Mouse (Mus musculus) spleen, postnatal 10 days (tissue): ENCODE results near the gene Skp1a.
"Not testable (repeated sequence)": the region's sequence is repeated elsewhere in the genome, so short reads cannot be mapped to it uniquely, and the experiment has no call there.

Experiments used
- DNase-seq, 2 experiments: peaks; one replicate each; pipeline ENCODE4 v3.0.0; 2021 to 2022; ENCODE audit warnings: low spot score in 2 of 2

Skp1a gene

GRCm38 (mm10) chr11:52231606-52232541 is at the start of gene Skp1a:
Gene Skp1a, plus strand, starts transcription at chr11:52231995.
- peak; percentile 96 to 99 for DNase-seq

- not testable (repeated sequence) for DNase-seq
Measured at GRCm38 (mm10) chr11:52196496-52197023, 35.2 kb upstream of the Skp1a start.

GRCm38 (mm10) chr11:52213887-52214286 is 17.9 kb upstream of the Skp1a start, which contains the start of gene Olfr1371:
Gene Olfr1371, minus strand, starts transcription at chr11:52213987.
- no peak for DNase-seq

GRCm38 (mm10) chr11:52220282-52220681 is 11.5 kb upstream of the Skp1a start:
- DNase-seq = peak; percentile 38 to 83

- not testable (repeated sequence) for DNase-seq
Measured at GRCm38 (mm10) chr11:52221921-52222320, 9.9 kb upstream of the Skp1a start.

GRCm38 (mm10) chr11:52222891-52223290 is 8.9 kb upstream of the Skp1a start:
- DNase-seq = peak in 1 of 2 experiments; percentile 49

GRCm38 (mm10) chr11:52223968-52224682 is 7.7 kb upstream of the Skp1a start:
- peak in 1 of 2 experiments; percentile 56 for DNase-seq

DNA sequence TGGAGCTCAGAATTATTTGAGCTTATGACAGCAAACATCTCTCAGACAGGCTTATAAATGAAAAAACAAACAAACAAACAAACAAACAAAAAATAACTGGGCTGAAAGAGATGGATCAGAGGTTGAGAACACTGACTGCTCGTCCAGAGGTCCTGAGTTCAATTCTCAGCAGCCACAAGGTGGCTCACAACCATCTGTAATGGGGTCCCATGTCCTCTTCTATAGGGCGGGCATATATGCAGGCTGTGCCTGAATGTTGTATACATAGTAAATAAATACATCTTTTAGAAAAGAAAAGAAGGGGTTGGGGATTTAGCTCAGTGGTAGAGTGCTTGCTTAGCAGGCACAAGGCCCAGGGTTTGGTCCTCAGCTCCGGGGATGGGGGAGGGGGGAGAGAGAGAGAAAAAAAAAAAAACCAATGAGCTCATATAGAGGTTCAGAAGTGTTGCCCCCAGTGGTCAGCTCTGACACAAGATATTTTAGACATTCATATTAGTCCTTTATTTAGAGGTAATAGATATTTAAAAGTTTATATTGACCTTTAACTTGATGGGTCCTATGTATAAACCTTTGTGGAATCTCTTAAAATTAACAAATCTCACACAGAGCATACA is 5.7 kb upstream of the Skp1a start:
- DNase-seq = no peak

DNA sequence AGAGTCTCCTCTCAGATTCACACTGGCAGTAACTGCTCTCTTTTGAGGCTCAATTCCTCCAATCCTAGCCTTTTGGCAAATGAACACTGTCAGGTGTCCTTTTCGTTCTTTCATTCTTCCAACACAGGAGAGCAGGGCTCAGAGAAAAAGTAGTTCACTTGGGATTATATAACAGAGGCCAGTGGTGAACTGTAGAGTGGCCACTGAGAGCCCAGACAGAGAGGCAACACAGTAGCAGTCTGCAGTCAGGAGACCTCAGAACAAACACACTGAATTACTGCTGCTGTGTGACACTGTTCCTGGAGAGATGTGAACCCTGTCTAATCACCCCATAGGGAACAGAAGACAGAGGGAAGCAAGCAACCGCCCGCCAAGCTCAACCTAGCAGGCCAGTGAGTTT is 4.7 kb upstream of the Skp1a start:
- no peak for DNase-seq

DNA sequence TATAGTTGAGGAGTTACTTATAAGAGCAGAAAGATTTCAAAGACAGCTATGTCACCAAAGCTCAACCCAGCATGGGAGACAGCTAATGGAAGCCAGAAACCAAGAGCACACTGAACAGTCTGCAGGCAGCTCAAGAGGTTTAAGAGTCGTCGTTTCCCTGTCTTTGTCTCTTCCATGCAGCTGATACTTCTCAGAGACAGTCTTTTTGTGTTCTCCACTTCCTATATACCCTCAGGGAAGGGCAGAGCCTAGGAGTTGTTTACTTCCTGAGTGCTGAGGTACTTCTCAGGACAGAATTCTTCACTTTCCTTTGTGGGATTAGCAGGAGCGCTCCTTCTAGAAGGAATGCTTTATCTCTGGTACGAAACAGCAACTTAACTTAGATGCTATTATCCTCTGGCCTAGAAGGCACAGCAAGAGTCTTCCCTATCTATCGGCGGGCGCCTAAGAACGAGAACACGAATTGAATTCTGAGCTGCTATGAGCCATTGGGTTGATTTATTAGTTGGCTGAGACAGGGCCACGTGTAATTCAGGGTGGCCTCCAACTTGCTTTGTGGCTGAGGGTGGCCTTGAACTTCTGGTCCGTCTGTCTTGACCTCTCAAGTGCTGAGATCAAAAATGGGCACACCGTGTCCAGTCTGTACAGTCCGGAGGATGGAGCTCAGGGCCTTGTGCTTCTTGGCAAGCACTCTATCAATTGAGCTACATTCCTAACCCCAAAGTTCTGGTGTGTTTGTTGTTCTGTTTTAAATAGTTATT is 4.1 kb upstream of the Skp1a start:
- no peak for DNase-seq

- no peak for DNase-seq
Measured at GRCm38 (mm10) chr11:52228722-52229448, 2.9 kb upstream of the Skp1a start.

- DNase-seq = peak in 1 of 2 experiments; percentile 30
Measured at GRCm38 (mm10) chr11:52230694-52231093, 1.1 kb upstream of the Skp1a start.

DNA sequence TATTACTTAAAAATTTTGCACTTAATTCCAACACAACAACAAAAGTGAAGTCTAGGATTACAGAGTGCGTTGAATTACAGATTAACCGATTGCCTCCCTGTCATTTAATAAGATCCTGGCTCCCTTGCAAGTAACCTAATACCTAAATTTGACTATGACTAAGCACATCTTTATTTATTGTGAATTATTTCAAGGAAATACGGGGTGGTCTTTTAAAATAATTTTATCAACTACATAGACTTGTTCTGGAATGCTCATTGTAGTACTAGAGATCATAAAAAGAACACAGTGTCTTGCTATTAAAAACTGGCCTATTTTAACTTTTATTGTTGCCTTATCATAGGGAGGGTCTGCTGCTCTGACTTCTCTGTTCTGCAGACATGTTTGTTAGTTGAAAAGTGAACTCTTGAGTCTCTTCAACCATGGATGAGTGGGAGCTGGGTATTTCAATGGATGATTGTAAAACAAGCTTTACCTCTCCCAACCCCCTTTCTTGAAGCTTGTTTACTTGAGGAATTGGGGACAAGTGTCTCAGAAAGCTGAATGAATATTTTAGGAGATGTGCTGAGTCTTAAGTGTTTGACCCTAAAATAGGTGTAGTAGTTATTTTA is 1.4 kb downstream of the Skp1a start:
- DNase-seq = no peak

DNA sequence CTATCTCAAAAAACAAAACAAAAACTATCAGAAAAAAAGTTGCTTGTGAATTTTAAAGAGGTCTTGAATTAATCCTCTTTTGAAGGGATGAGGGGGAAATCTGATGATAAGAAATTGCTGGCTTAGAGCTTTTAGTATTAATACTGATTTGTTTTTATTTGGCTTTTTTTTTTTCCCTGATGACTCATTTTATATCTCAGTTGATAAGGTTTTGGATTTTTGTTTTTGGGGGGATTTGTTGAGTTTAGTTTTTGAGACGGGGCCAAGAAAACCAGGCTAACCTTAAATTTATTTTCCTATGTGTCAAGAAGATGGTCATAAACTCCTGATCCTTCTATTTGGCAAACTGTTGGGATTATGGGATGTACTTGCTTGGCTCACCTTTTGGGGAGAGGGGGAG is 2.1 kb downstream of the Skp1a start:
- no peak for DNase-seq

- no peak for DNase-seq
Measured at GRCm38 (mm10) chr11:52234509-52234908, 2.7 kb downstream of the Skp1a start.

- no peak for DNase-seq
Measured at GRCm38 (mm10) chr11:52240898-52241542, 9.2 kb downstream of the Skp1a start.

DNA sequence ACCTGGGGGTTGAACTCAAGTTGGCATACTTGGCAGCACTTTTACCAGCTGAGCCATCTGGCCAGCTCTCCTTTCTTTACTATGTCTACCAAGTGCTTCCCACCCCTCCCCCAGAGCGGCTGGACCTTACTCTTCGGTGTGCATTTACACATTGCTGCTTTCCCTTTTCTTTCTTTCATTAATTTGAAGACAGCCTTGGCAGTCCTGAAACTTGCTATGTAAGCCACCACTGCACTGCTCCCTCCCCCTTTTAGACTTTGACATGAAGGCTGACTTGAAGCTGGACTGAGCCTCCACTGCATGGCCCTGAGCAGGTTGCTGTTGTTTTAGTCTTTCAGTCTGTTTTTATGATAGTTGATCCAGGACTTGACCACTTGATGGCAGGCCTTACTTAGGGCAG is 17.7 kb downstream of the Skp1a start:
- DNase-seq = no peak

- DNase-seq = no peak
Measured at GRCm38 (mm10) chr11:52251770-52252169, 20.0 kb downstream of the Skp1a start.

DNA sequence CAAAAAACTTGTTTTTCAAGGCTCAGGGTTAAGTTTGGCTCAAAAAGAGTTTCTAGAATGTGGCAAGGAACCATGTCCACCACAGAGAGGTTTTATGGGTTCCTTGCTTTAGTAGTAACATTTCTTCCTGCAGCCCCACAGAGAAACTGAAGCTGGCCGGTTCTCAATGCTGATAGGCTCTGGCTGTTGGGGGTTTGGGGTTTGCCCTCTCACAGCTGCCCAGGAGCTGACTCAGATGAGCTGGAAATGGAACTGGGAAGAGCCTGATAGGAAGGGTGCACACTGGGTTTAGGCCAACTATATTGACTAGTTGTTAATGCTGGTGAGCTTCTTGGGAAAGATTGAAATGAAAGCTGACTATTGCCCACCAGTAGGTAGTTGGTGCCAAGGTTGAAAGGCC is 20.9 kb downstream of the Skp1a start:
- DNase-seq = no peak
